8 mouse cellular contexts compared by ENCODE assay signal in genomic region chr19:5456241-5456921, GRCm38 (mm10). TPM values are rescaled to one million over a fixed set of nuclear protein-coding genes. Genes with fewer than 3 reads are reported as not detected.
DNase-seq lines count a peak whose midpoint lies in the region; ATAC-seq and TF ChIP-seq lines count a peak whose summit lies in the region.

No protein-coding gene starts in this region.

- H3K27me3 ChIP-seq in forebrain, postnatal 0 days (ENCODE audit: insufficient read depth, low read length), result no peaks in the 10 kb centered on the region
- no peaks in the 10 kb centered on the region for H3K27me3 ChIP-seq in intestine, embryonic 16.5 days (replicated peaks; ENCODE audit: control insufficient read depth, insufficient read depth, low read length)
- H3K27me3 ChIP-seq in lung, embryonic 14.5 days (ENCODE audit: insufficient read depth, low read length), result no peaks in the 10 kb centered on the region
- no peaks in the 10 kb centered on the region for H3K27me3 ChIP-seq in stomach, embryonic 16.5 days (ENCODE audit: control insufficient read depth, insufficient read depth, low read length)

- DNase-seq in layer of hippocampus, adult 2 months (ENCODE audit: low spot score in 2 of 2), result no peak
- DNase-seq in layer of hippocampus, postnatal 14 days (ENCODE audit: low spot score in 2 of 2), result no peak
- DNase-seq in forebrain, postnatal 0 days, result no peak
- peak; percentile 62 for DNase-seq in lung, embryonic 14.5 days
- no peak for DNase-seq in spleen, postnatal 10 days (ENCODE audit: low spot score in 2 of 2)
- no peak for DNase-seq in thymus, postnatal 36 days

- peak overlapping the region; percentile 96 for H3K4me2 ChIP-seq in forebrain, postnatal 0 days (ENCODE audit: low read depth)
- H3K4me2 ChIP-seq in intestine, embryonic 16.5 days (ENCODE audit: low read depth, low read length), result peak overlapping the region; percentile 98
- peak overlapping the region; percentile 99 for H3K4me2 ChIP-seq in lung, embryonic 14.5 days
- peak overlapping the region; percentile 83 for H3K4me2 ChIP-seq in stomach, embryonic 16.5 days (ENCODE audit: low read depth, low read length)

- 3% methylated on average over 26 of the region's 26 CpGs for WGBS in forebrain, postnatal 0 days
- 3% methylated on average over 26 of the region's 26 CpGs for WGBS in intestine, embryonic 16.5 days
- 2% methylated on average over 26 of the region's 26 CpGs for WGBS in lung, embryonic 14.5 days
- 3% methylated on average over 26 of the region's 26 CpGs for WGBS in stomach, embryonic 16.5 days

- no peaks in the 10 kb centered on the region for H3K9me3 ChIP-seq in forebrain, postnatal 0 days (ENCODE audit: low read length)
- H3K9me3 ChIP-seq in intestine, embryonic 16.5 days (ENCODE audit: control insufficient read depth, low read length), result no peaks in the 10 kb centered on the region
- H3K9me3 ChIP-seq in lung, embryonic 14.5 days (ENCODE audit: low read depth, low read length), result no peaks in the 10 kb centered on the region
- H3K9me3 ChIP-seq in stomach, embryonic 16.5 days (replicated peaks; ENCODE audit: control insufficient read depth, low read length), result no peaks in the 10 kb centered on the region

- TF ChIP-seq CTCF in layer of hippocampus, adult 2 months (conservative IDR thresholded peaks at IDR 0.05), result no peak
- no peak for TF ChIP-seq CTCF in forebrain, postnatal 0 days (IDR thresholded peaks at IDR 0.05; ENCODE audit: low read depth)
- TF ChIP-seq CTCF in lung, embryonic 14.5 days (IDR thresholded peaks at IDR 0.05; ENCODE audit: low read depth), result no peak

- peak overlapping the region; percentile 81 for H3K4me3 ChIP-seq in layer of hippocampus, adult 2 months
- peak overlapping the region; percentile 85 for H3K4me3 ChIP-seq in forebrain, postnatal 0 days (ENCODE audit: low read depth, low read length)
- H3K4me3 ChIP-seq in intestine, embryonic 16.5 days (ENCODE audit: low read length), result peak overlapping the region; percentile 65
- H3K4me3 ChIP-seq in lung, embryonic 14.5 days (ENCODE audit: low read depth, low read length), result peak overlapping the region; percentile 84
- H3K4me3 ChIP-seq in stomach, embryonic 16.5 days (replicated peaks; ENCODE audit: low read length), result peak overlapping the region; percentile 75

- H3K36me3 ChIP-seq in forebrain, postnatal 0 days (ENCODE audit: insufficient read depth), result peaks cover 7% of the 10 kb centered on the region
- H3K36me3 ChIP-seq in intestine, embryonic 16.5 days (ENCODE audit: control insufficient read depth, insufficient read depth, low read length), result peaks cover under 1% of the 10 kb centered on the region; the same call in 1 of the 2 replicates
- peaks cover 10% of the 10 kb centered on the region for H3K36me3 ChIP-seq in lung, embryonic 14.5 days (ENCODE audit: insufficient read depth)
- no peaks in the 10 kb centered on the region for H3K36me3 ChIP-seq in stomach, embryonic 16.5 days (ENCODE audit: control insufficient read depth, insufficient read depth, low read length)

- peak overlapping the region; percentile 96 for H3K9ac ChIP-seq in forebrain, postnatal 0 days
- H3K9ac ChIP-seq in intestine, embryonic 16.5 days (ENCODE audit: low read depth, low read length), result peak overlapping the region; percentile 85
- peak overlapping the region; percentile 78 for H3K9ac ChIP-seq in lung, embryonic 14.5 days
- peak overlapping the region; percentile 88 for H3K9ac ChIP-seq in stomach, embryonic 16.5 days (ENCODE audit: low read length)

- H3K27ac ChIP-seq in layer of hippocampus, adult 2 months, result peak overlapping the region; percentile 100
- peak overlapping the region; percentile 98 for H3K27ac ChIP-seq in forebrain, postnatal 0 days (ENCODE audit: low read depth, low read length)
- peak overlapping the region; percentile 93 for H3K27ac ChIP-seq in intestine, embryonic 16.5 days (ENCODE audit: low read length)
- H3K27ac ChIP-seq in lung, embryonic 14.5 days (ENCODE audit: low read depth), result peak overlapping the region; percentile 90
- H3K27ac ChIP-seq in stomach, embryonic 16.5 days (ENCODE audit: low read length), result peak overlapping the region; percentile 91

- H3K4me1 ChIP-seq in forebrain, postnatal 0 days (ENCODE audit: insufficient read depth), result peaks cover 30% of the 10 kb centered on the region
- peaks cover 28% of the 10 kb centered on the region for H3K4me1 ChIP-seq in intestine, embryonic 16.5 days (ENCODE audit: control insufficient read depth, insufficient read depth, low read length)
- peaks cover 8% of the 10 kb centered on the region for H3K4me1 ChIP-seq in lung, embryonic 14.5 days (ENCODE audit: insufficient read depth)
- peaks cover 35% of the 10 kb centered on the region for H3K4me1 ChIP-seq in stomach, embryonic 16.5 days (ENCODE audit: control insufficient read depth, insufficient read depth, low read length)

- no peak for ATAC-seq in forebrain, postnatal 0 days
- ATAC-seq in intestine, embryonic 16.5 days, result no peak
- no peak for ATAC-seq in lung, embryonic 14.5 days (ENCODE audit: insufficient read depth)
- no peak for ATAC-seq in stomach, embryonic 16.5 days (ENCODE audit: insufficient read depth, low FRiP score)

RNA-seq across cellular contexts. Expression of gene Ccdc85b, which starts 1.3 kb away (rescaled TPM):
- total RNA-seq in layer of hippocampus, adult 2 months (2021), result 10 to 100 TPM; 31.5 to 33.9 TPM
- total RNA-seq in layer of hippocampus, postnatal 14 days (2021), result 10 to 100 TPM; 29.9 to 31.8 TPM
- 19.3 and 21.2 TPM in 2 replicates for total RNA-seq in forebrain, postnatal 0 days (2014; rRNA removed)
- 15.3 and 16.2 TPM in 2 replicates for polyA plus RNA-seq in forebrain, postnatal 0 days (2015; fragmentation: Nextera tagmentation; extraction: Ambion mirVana)
- polyA plus RNA-seq in intestine, embryonic 16.5 days (2015; fragmentation: Nextera tagmentation; extraction: Ambion mirVana), result 5.0 and 5.4 TPM in 2 replicates
- 9.0 and 10.0 TPM in 2 replicates for polyA plus RNA-seq in lung, embryonic 14.5 days (2014; fragmentation: Nextera tagmentation; extraction: Ambion mirVana)
- polyA plus RNA-seq in stomach, embryonic 16.5 days (2015; fragmentation: Nextera tagmentation; extraction: Ambion mirVana), result 4.7 and 5.7 TPM in 2 replicates

RNA-seq across cellular contexts. Expression of gene Fibp, which starts 4.0 kb away (rescaled TPM):
- 10 to 100 TPM; 87.2 to 89.6 TPM for total RNA-seq in layer of hippocampus, adult 2 months (2021)
- total RNA-seq in layer of hippocampus, postnatal 14 days (2021), result 100 to 1,000 TPM in 1 of 2 experiments, 10 to 100 TPM in 1; 96.3 to 101 TPM
- total RNA-seq in forebrain, postnatal 0 days (2014; rRNA removed), result 116 and 125 TPM in 2 replicates
- polyA plus RNA-seq in forebrain, postnatal 0 days (2015; fragmentation: Nextera tagmentation; extraction: Ambion mirVana), result 175 and 180 TPM in 2 replicates
- polyA plus RNA-seq in intestine, embryonic 16.5 days (2015; fragmentation: Nextera tagmentation; extraction: Ambion mirVana), result 102 and 106 TPM in 2 replicates
- polyA plus RNA-seq in lung, embryonic 14.5 days (2014; fragmentation: Nextera tagmentation; extraction: Ambion mirVana), result 101 and 104 TPM in 2 replicates
- polyA plus RNA-seq in stomach, embryonic 16.5 days (2015; fragmentation: Nextera tagmentation; extraction: Ambion mirVana), result 98.3 and 102 TPM in 2 replicates

RNA-seq across cellular contexts. Expression of gene Fosl1, which starts 9.0 kb away (rescaled TPM):
- not detected for total RNA-seq in layer of hippocampus, adult 2 months (2021)
- total RNA-seq in layer of hippocampus, postnatal 14 days (2021), result not detected
- 0.19 TPM in 1 of 2 replicates, not detected in the other for total RNA-seq in forebrain, postnatal 0 days (2014; rRNA removed)
- polyA plus RNA-seq in forebrain, postnatal 0 days (2015; fragmentation: Nextera tagmentation; extraction: Ambion mirVana), result not detected in 2 replicates
- not detected in 2 replicates for polyA plus RNA-seq in intestine, embryonic 16.5 days (2015; fragmentation: Nextera tagmentation; extraction: Ambion mirVana)
- not detected in 2 replicates for polyA plus RNA-seq in lung, embryonic 14.5 days (2014; fragmentation: Nextera tagmentation; extraction: Ambion mirVana)
- not detected in 2 replicates for polyA plus RNA-seq in stomach, embryonic 16.5 days (2015; fragmentation: Nextera tagmentation; extraction: Ambion mirVana)

RNA-seq across cellular contexts. Expression of gene Ctsw, which starts 11.9 kb away (rescaled TPM):
- total RNA-seq in layer of hippocampus, adult 2 months (2021), result under 1 TPM in 1 of 2 experiments, not detected in 1; 0.31 TPM
- 1 to 10 TPM in 1 of 2 experiments, under 1 TPM in 1; 0.41 to 1.2 TPM for total RNA-seq in layer of hippocampus, postnatal 14 days (2021)
- total RNA-seq in forebrain, postnatal 0 days (2014; rRNA removed), result 1.0 and 1.7 TPM in 2 replicates
- 2.3 and 2.5 TPM in 2 replicates for polyA plus RNA-seq in forebrain, postnatal 0 days (2015; fragmentation: Nextera tagmentation; extraction: Ambion mirVana)
- 1.7 and 2.8 TPM in 2 replicates for polyA plus RNA-seq in intestine, embryonic 16.5 days (2015; fragmentation: Nextera tagmentation; extraction: Ambion mirVana)
- polyA plus RNA-seq in lung, embryonic 14.5 days (2014; fragmentation: Nextera tagmentation; extraction: Ambion mirVana), result 1.0 and 1.8 TPM in 2 replicates
- 1.6 and 2.2 TPM in 2 replicates for polyA plus RNA-seq in stomach, embryonic 16.5 days (2015; fragmentation: Nextera tagmentation; extraction: Ambion mirVana)

RNA-seq across cellular contexts. Expression of gene Efemp2, which starts 17.4 kb away (rescaled TPM):
- 10 to 100 TPM; 13.2 to 14.1 TPM for total RNA-seq in layer of hippocampus, adult 2 months (2021)
- total RNA-seq in layer of hippocampus, postnatal 14 days (2021), result 10 to 100 TPM; 16.8 to 20.9 TPM
- 25.9 and 26.4 TPM in 2 replicates for total RNA-seq in forebrain, postnatal 0 days (2014; rRNA removed)
- polyA plus RNA-seq in forebrain, postnatal 0 days (2015; fragmentation: Nextera tagmentation; extraction: Ambion mirVana), result 27.2 and 35.0 TPM in 2 replicates
- 106 and 112 TPM in 2 replicates for polyA plus RNA-seq in intestine, embryonic 16.5 days (2015; fragmentation: Nextera tagmentation; extraction: Ambion mirVana)
- polyA plus RNA-seq in lung, embryonic 14.5 days (2014; fragmentation: Nextera tagmentation; extraction: Ambion mirVana), result 178 and 192 TPM in 2 replicates
- 156 and 167 TPM in 2 replicates for polyA plus RNA-seq in stomach, embryonic 16.5 days (2015; fragmentation: Nextera tagmentation; extraction: Ambion mirVana)
